Mouse (Mus musculus): ENCODE measurements around the gene Zfp981.

DNA sequence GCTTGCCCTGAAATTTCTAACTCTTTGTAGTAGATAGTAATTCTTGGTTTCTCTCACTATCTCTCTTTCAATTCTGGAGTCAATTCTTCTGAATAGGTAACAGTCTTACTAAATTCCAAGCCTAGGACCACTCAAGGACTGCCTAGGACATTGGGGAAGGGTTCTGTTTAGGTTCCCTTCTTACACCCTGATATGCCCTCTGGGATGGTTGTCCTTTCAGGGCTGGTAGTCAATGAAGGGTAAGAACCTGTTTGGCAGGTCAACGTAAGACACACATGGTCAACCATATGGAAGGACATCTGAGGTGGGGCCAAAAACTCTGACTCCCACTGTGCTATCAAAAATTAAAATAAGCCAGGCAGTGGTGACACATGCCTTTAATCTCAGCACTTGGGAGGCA is 9.0 kb upstream of the Zfp981 start:
- TF ChIP-seq CTCF (IDR thresholded peaks at IDR 0.05; ENCODE audit: low read depth, low read length) (no peak), POLR2A (IDR thresholded peaks at IDR 0.05; ENCODE audit: extremely low read depth, insufficient read depth, low read length) (no peak)
